Mouse (Mus musculus) G1E (cell line): ENCODE results near the gene Scnn1a.

Experiments used
- CTCF ChIP-seq: IDR thresholded peaks from 2 replicates; pipeline ENCODE4 v1.5.1; 2012; ENCODE audit warnings: low read depth, low read length, inconsistent platforms, mixed read lengths
- GATA1 ChIP-seq: IDR thresholded peaks from 2 replicates; pipeline ENCODE4 v1.6.1; 2012; ENCODE audit warnings: borderline replicate concordance, low read length, inconsistent platforms, mixed read lengths
- GATA2 ChIP-seq: IDR thresholded peaks from 2 replicates; pipeline ENCODE4 v1.6.1; 2012; ENCODE audit warnings: low read depth, low read length, inconsistent platforms, borderline replicate concordance
- TAL1 ChIP-seq: conservative IDR thresholded peaks from 2 replicates; pipeline ENCODE4 v1.6.1; 2012; ENCODE audit warnings: low read depth, low read length, inconsistent platforms, mixed read lengths

- TF ChIP-seq TAL1 (no peak), GATA1 (no peak), CTCF (no peak), GATA2 (no peak)
These were observed 21.7 kb downstream of the Scnn1a start for GRCm38 (mm10) chr6:125342198-125342597.
